Mouse (Mus musculus): ENCODE results near the gene Avil.

DNA sequence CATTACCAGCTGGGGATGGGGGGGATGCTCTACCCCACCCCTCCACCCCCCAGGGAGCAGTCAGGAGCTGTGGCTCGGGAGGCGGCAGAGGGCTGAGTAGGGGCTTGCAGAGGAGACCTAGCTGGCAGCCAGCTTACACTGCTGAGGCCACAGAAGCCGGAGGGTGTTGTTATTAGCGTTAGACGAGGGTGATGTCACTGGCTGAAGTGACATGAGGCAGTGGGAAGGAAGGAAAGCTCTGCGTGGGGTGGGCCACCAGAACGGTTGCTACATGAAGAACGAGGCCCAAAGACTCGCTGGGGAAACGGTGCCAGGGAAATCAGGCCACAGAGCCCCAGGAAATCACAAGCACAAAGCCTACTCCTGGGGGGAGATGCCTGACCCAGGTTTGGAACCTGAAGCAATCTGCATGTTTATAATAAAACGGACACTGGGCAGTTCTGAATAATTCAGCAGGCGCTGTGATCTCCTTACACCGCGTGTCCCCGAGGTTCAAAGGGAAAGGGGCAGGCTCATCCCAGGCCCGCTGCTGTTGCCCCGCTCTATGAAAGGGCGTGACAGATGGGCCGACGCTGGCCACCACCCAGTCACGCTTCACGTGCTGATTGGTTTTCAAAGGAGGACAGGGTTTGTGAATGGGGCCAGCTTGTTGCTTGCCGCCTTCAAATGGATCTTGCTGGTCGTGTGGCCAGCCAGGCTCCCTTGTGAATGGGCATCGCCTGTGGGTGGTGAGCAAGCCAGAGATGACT, 43.0 kb upstream of the Avil start:
- TF ChIP-seq CTCF (IDR thresholded peaks at IDR 0.05; ENCODE audit: extremely low read depth, insufficient read length, insufficient replicate concordance, low read depth, low read length): no peak
- no peak for TF ChIP-seq POLR2A (IDR thresholded peaks at IDR 0.05; ENCODE audit: low read depth, low read length)

Data from small intestine, adult 2 months (tissue).